Mouse (Mus musculus) adrenal gland, postnatal 25 days (tissue): ENCODE results near the gene Rnf8. TPM values are rescaled to one million over a fixed set of nuclear protein-coding genes. Genes with fewer than 3 reads are reported as not detected.

ENCODE experiments used
- DNase-seq: peaks from one replicate; pipeline ENCODE4 v3.0.0; 2021; ENCODE audit warnings: mixed read lengths
- total RNA-seq: library from RNA; stranded (reverse); gene quantifications from 2 replicates; pipeline ENCODE4 v1.2.3, GENCODE M21; 2021

Rnf8 gene
- total RNA-seq, 1 experiment from 2014 or later = 57.0 TPM

- DNase-seq = no peak
Observed at GRCm38 (mm10) chr17:29627285-29627684, 12.7 kb downstream of the Rnf8 start.

GRCm38 (mm10) chr17:29628946-29629345 lies 14.4 kb downstream of the Rnf8 start:
- no peak for DNase-seq

GRCm38 (mm10) chr17:29629620-29630019 lies 15.0 kb downstream of the Rnf8 start:
- DNase-seq = no peak

- no peak for DNase-seq
Observed at GRCm38 (mm10) chr17:29632312-29632711, 17.7 kb downstream of the Rnf8 start.

GRCm38 (mm10) chr17:29635492-29635891 lies 20.9 kb downstream of the Rnf8 start:
- DNase-seq = no peak

GRCm38 (mm10) chr17:29636118-29636517 lies 21.5 kb downstream of the Rnf8 start:
- DNase-seq = peak; percentile 38

GRCm38 (mm10) chr17:29637377-29637776 lies 22.8 kb downstream of the Rnf8 start:
- no peak for DNase-seq

- DNase-seq = no peak
Observed at GRCm38 (mm10) chr17:29637895-29638294, 23.3 kb downstream of the Rnf8 start.

- DNase-seq = peak; percentile 58
Observed at GRCm38 (mm10) chr17:29640971-29641370, 26.4 kb downstream of the Rnf8 start.

GRCm38 (mm10) chr17:29642219-29642618 lies 27.6 kb downstream of the Rnf8 start:
- DNase-seq = no peak

- DNase-seq = no peak
Observed at GRCm38 (mm10) chr17:29658249-29658648, 43.7 kb downstream of the Rnf8 start.

- peak; percentile 98 for DNase-seq
Observed at GRCm38 (mm10) chr17:29660076-29660761, 45.6 kb downstream of the Rnf8 start, which contains the start of gene Cmtr1. TSS of gene Cmtr1 (plus strand) at chr17:29660595.

GRCm38 (mm10) chr17:29660762-29661391 lies 46.3 kb downstream of the Rnf8 start:
- DNase-seq = peak; percentile 28

- DNase-seq = no peak
Observed at GRCm38 (mm10) chr17:29662145-29662544, 47.6 kb downstream of the Rnf8 start.

- peak; percentile 15 for DNase-seq
Observed at GRCm38 (mm10) chr17:29668051-29668986, 53.7 kb downstream of the Rnf8 start.

GRCm38 (mm10) chr17:29669030-29669429 lies 54.4 kb downstream of the Rnf8 start:
- no peak for DNase-seq

- DNase-seq = no peak
Observed at GRCm38 (mm10) chr17:29669936-29670335, 55.3 kb downstream of the Rnf8 start.

- no peak for DNase-seq
Observed at GRCm38 (mm10) chr17:29671021-29671420, 56.4 kb downstream of the Rnf8 start.

- no peak for DNase-seq
Observed at GRCm38 (mm10) chr17:29673325-29673724, 58.7 kb downstream of the Rnf8 start.

GRCm38 (mm10) chr17:29678526-29678925 lies 63.9 kb downstream of the Rnf8 start:
- no peak for DNase-seq

GRCm38 (mm10) chr17:29679038-29679767 lies 64.6 kb downstream of the Rnf8 start:
- no peak for DNase-seq

- DNase-seq = no peak
Observed at GRCm38 (mm10) chr17:29680174-29680573, 65.6 kb downstream of the Rnf8 start.
